In genomic region chr6:114290929-114291328, GRCm38 (mm10) we compare ENCODE assay signal across 16 mouse cellular contexts. TPM values are rescaled to one million over a fixed set of nuclear protein-coding genes. Genes with fewer than 3 reads are reported as not detected.
DNase-seq lines count a peak whose midpoint lies in the region; ATAC-seq and TF ChIP-seq lines count a peak whose summit lies in the region.
"Had no signal": no experiment of that assay in that cellular context is flagged by ENCODE, and none has a peak within 500 bp of the region (broad histone marks: within the 10 kb centered on the region; RNA-seq: fewer than 3 reads in every experiment).

No protein-coding gene starts in this region.

- 52% methylated on average over 4 of the region's 4 CpGs for WGBS in forebrain, embryonic 13.5 days
- WGBS in hindbrain, embryonic 16.5 days, result 28% methylated on average over 4 of the region's 4 CpGs
- WGBS in neural tube, embryonic 13.5 days, result 25% methylated on average over 4 of the region's 4 CpGs

- H3K4me3 ChIP-seq in layer of hippocampus, adult 2 months, result no peak overlapping the region; the same call in 1 of the 2 replicates
- peak overlapping the region; percentile 1; the same call in 1 of the 2 replicates for H3K4me3 ChIP-seq in forebrain, embryonic 13.5 days
- H3K4me3 ChIP-seq in hindbrain, embryonic 16.5 days (ENCODE audit: low read length), result no peak overlapping the region
- H3K4me3 ChIP-seq in neural tube, embryonic 13.5 days, result no peak overlapping the region
- H3K4me3 ChIP-seq: gastrocnemius, adult 2 months; limb, embryonic 12.5 days had no signal

- H3K27me3 ChIP-seq in forebrain, embryonic 13.5 days, result no peaks in the 10 kb centered on the region
- H3K27me3 ChIP-seq in hindbrain, embryonic 16.5 days (replicated peaks; ENCODE audit: control insufficient read depth, insufficient read depth, low read length), result no peaks in the 10 kb centered on the region
- H3K27me3 ChIP-seq in neural tube, embryonic 13.5 days, result peaks cover 5% of the 10 kb centered on the region; the same call in 1 of the 2 replicates

- TF ChIP-seq CTCF in layer of hippocampus, adult 2 months (conservative IDR thresholded peaks at IDR 0.05), result no peak

- peak overlapping the region; percentile 51 for H3K9ac ChIP-seq in forebrain, embryonic 13.5 days
- H3K9ac ChIP-seq in hindbrain, embryonic 16.5 days (ENCODE audit: low read depth, low read length), result peak overlapping the region; percentile 53; the same call in 1 of the 2 replicates
- 0 out of 2 replicates have a peak overlapping the region, but pooled peaks have one; percentile 13 for H3K9ac ChIP-seq in neural tube, embryonic 13.5 days
- H3K9ac ChIP-seq: limb, embryonic 12.5 days; liver, postnatal 0 days had no signal

- no peak for ATAC-seq in forebrain, embryonic 13.5 days
- ATAC-seq in hindbrain, embryonic 16.5 days, result no peak
- ATAC-seq in neural tube, embryonic 13.5 days (ENCODE audit: low read depth), result 0 out of 2 replicates have a peak, but pooled peaks have one; percentile 28
- ATAC-seq: liver, postnatal 0 days had no signal

- peak overlapping the region; percentile 91 for H3K27ac ChIP-seq in layer of hippocampus, adult 2 months
- peak overlapping the region; percentile 90 for H3K27ac ChIP-seq in forebrain, embryonic 13.5 days
- peak overlapping the region; percentile 90 for H3K27ac ChIP-seq in hindbrain, embryonic 16.5 days (ENCODE audit: low read depth, low read length)
- H3K27ac ChIP-seq in neural tube, embryonic 13.5 days (replicated peaks), result peak overlapping the region; percentile 77
- H3K27ac ChIP-seq: gastrocnemius, adult 2 months; limb, embryonic 12.5 days had no signal

- peaks cover 98% of the 10 kb centered on the region for H3K4me1 ChIP-seq in forebrain, embryonic 13.5 days
- H3K4me1 ChIP-seq in hindbrain, embryonic 16.5 days (ENCODE audit: control insufficient read depth, insufficient read depth, low read depth, low read length), result peaks cover 92% of the 10 kb centered on the region
- peaks cover 92% of the 10 kb centered on the region for H3K4me1 ChIP-seq in neural tube, embryonic 13.5 days (replicated peaks)
- H3K4me1 ChIP-seq: limb, embryonic 12.5 days had no signal

- DNase-seq in layer of hippocampus, adult 2 months (ENCODE audit: low spot score in 2 of 2), result no peak
- DNase-seq in layer of hippocampus, postnatal 25 days (ENCODE audit: extremely low spot score in 1 of 2, low spot score in 1 of 2), result no peak
- DNase-seq in left cerebral cortex, adult 9 months (ENCODE audit: low spot score in 2 of 2), result no peak
- DNase-seq in natural killer cell, adult 2 months (ENCODE audit: low spot score in 2 of 2), result no peak
- DNase-seq in layer of hippocampus, postnatal 14 days (ENCODE audit: low spot score in 2 of 2), result no peak
- DNase-seq: gastrocnemius, adult 2 months; liver, postnatal 0 days; thymus, postnatal 4 days had no signal

- no peaks in the 10 kb centered on the region for H3K9me3 ChIP-seq in forebrain, embryonic 13.5 days (replicated peaks)
- no peaks in the 10 kb centered on the region for H3K9me3 ChIP-seq in hindbrain, embryonic 16.5 days (ENCODE audit: control insufficient read depth, low read length)
- no peaks in the 10 kb centered on the region for H3K9me3 ChIP-seq in neural tube, embryonic 13.5 days
- H3K9me3 ChIP-seq: limb, embryonic 12.5 days had no signal

- peaks cover 3% of the 10 kb centered on the region; the same call in 1 of the 2 replicates for H3K36me3 ChIP-seq in forebrain, embryonic 13.5 days (ENCODE audit: poor library complexity, severe bottlenecking)
- H3K36me3 ChIP-seq in hindbrain, embryonic 16.5 days (ENCODE audit: control insufficient read depth, insufficient read depth, low read length), result no peaks in the 10 kb centered on the region
- no peaks in the 10 kb centered on the region for H3K36me3 ChIP-seq in neural tube, embryonic 13.5 days
- H3K36me3 ChIP-seq: limb, embryonic 12.5 days had no signal

- H3K4me2 ChIP-seq in forebrain, embryonic 13.5 days, result peak overlapping the region; percentile 44
- H3K4me2 ChIP-seq in hindbrain, embryonic 16.5 days (ENCODE audit: low read length), result peak overlapping the region; percentile 17
- peak overlapping the region; percentile 34 for H3K4me2 ChIP-seq in neural tube, embryonic 13.5 days
- H3K4me2 ChIP-seq: limb, embryonic 12.5 days had no signal

RNA-seq across cellular contexts. Expression of gene Slc6a1, which starts 8.5 kb away (rescaled TPM):
- 100 to 1,000 TPM; 282 to 286 TPM for total RNA-seq in layer of hippocampus, adult 2 months (2021)
- 100 to 1,000 TPM; 292 to 295 TPM for total RNA-seq in layer of hippocampus, postnatal 25 days (2021)
- polyA plus RNA-seq in forebrain, embryonic 13.5 days (2015; fragmentation: Nextera tagmentation; extraction: Ambion mirVana), result 67.2 and 81.0 TPM in 2 replicates
- 166 and 172 TPM in 2 replicates for polyA plus RNA-seq in hindbrain, embryonic 16.5 days (2015; fragmentation: Nextera tagmentation; extraction: Ambion mirVana)
- polyA plus RNA-seq in neural tube, embryonic 13.5 days (2015; fragmentation: Nextera tagmentation; extraction: Ambion mirVana), result 66.6 and 67.8 TPM in 2 replicates
- total RNA-seq in layer of hippocampus, postnatal 14 days (2021), result 100 to 1,000 TPM; 330 to 335 TPM
- total RNA-seq: hematopoietic stem cell, adult 5-6 weeks; megakaryocyte, adult 5-6 weeks; MEL had no signal
- polyA plus RNA-seq: limb, embryonic 12.5 days; liver, postnatal 0 days; stomach, embryonic 16.5 days had no signal
